Mouse (Mus musculus): ENCODE measurements around the gene Sdhc.

The Sdhc gene

DNA sequence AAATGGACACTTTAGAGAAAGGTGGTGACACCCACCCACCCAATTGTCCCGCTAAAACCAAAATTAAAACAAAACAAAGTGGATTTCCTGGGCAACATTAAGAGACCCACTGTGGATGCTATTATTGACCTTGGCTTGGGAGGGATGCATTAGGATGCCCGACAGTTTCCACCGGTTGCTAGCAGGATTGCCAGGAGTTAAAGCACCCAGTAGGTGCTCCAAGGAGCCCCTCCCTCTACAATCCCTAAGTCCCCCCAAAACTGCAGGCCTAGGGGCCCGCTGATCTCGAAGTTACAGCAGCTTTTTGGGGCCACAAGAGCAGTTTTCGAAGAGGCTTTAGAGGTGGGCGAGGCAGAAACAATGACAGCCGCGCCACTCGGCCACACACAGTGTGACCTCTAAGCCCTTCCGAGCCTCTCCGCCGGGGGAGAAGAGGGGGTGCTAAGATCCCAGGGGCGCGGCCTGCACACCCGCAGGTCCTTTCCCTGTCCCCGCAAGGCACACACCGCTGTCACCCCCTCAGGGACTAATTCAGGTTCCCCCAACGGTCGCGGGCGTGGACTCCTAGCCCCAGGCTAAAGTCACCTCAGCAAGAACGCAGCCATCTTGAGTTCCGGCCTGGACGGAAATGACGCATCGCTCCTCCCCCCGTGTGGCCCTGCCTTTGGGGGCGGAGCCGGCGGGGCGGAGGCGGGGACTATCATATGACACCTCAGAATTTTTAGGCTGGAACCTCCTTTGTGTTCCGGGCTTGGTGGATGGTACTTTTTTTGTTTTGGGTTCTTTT, at the start of gene Sdhc, which contains the start of gene Mpz:
TSS of gene Sdhc (minus strand) at position 630 of the 787 bp plus-strand sequence.
TSS of gene Mpz (plus strand) at position 738 of the 787 bp plus-strand sequence.
- peak; percentile 95 for DNase-seq (ENCODE audit: low read depth, low spot score)

DNA sequence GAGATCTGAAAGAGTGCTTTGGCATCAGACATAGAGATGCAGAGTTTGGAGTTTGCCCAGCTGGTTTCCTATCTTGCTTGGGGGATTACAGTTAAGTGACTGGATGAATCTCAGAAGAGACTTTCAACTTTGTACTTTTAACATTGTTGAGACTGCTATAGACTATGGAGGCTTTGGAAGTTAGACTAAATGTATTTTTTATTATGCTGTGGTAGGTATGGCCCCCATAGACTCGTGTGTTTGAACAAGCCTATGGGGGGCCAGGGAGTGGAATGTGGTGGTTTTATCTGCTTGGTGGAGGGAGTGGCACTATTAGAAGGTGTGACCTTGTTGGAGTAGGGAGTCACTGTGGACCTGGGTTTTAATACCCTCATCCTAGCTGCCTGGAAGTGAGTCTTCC, 49.1 kb upstream of the Sdhc start:
- DNase-seq (ENCODE audit: low read depth, low spot score): no peak

GRCm38 (mm10) chr1:171195887-171196397, 45.5 kb upstream of the Sdhc start, which contains the start of gene Pcp4l1:
Gene Pcp4l1, minus strand, starts transcription at chr1:171196268.
- DNase-seq (ENCODE audit: low read depth, low spot score): no peak

DNA sequence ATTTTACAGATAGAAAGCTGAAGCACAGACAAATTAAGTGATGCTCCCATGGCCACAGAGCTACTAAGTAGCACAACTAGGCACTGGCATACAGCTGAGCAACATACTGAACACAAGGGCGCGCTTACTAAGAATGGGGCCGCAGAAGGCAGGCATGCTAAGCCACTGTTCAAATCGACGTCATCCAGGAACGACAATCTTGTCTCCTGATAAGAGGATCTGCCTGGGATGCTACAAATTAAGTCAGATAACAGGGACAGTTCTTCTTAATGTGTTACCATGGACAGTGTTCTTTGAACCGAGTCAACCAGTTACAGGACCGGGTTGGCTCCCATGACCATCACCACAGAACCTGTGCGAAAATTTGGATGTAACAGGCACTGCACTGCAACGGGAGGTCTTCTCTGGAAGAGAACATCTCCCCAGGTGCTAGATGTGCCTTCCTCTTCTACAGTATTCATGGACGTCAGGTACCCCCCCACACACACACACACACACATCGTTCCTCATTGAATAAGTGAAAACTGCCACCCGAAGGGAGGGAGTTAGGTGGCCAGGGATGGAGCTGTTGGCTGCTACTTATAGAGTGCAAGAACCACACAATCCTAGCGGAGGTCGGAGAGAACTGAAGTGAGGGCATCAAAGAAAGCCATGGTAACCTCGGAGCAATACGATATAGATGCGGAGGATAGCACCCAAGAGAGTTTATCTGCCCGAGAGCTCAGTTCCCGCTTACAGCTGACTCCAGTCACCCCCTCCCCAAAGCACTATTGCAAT, 44.8 kb upstream of the Sdhc start:
- DNase-seq (ENCODE audit: low read depth, low spot score): no peak

DNA sequence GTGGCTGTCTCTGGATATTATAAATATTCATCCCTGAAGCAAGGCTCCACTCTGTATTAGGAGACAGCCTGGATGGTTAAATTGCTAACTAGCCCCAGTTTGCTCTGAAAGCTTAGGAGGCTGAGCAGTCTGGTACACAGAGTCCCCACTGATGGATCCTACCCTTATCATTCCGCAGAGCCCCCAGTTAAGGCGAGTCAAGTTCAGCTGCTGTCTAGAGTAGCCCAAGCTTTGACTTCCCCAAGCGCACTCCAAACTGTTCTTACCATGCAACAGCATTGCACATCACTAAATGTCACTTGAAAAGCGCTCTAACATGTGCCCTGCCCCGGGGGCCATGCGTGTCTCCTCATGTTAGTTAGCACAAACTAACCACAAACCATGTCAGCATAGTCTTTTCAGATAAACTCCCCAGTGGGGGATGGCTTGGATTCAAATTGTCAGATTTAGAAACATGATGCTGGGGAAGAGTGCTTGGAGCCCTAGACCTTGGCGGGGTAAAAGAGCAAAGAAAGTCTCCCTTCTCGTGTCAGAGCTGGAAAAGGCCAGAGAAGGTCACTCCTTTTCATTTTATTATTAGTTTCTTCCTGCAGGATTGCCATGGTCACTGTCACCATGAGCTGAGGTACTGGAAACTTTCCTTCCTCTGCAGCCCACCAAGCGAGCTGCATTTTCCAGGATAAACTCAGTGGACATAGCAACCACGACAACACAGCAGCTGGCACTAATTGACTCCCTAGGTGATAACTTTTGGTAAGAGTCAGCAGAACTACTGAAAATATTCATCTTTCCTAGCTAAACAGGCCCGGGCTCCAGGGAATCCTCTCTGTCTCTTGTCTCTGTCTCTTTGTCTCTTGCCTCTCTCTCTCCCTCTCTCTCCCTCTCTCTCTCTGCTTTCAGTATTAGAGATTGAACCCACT, 43.8 kb upstream of the Sdhc start:
- DNase-seq (ENCODE audit: low read depth, low spot score): no peak

GRCm38 (mm10) chr1:171193093-171193840, 42.9 kb upstream of the Sdhc start:
- DNase-seq (ENCODE audit: low read depth, low spot score): no peak

DNA sequence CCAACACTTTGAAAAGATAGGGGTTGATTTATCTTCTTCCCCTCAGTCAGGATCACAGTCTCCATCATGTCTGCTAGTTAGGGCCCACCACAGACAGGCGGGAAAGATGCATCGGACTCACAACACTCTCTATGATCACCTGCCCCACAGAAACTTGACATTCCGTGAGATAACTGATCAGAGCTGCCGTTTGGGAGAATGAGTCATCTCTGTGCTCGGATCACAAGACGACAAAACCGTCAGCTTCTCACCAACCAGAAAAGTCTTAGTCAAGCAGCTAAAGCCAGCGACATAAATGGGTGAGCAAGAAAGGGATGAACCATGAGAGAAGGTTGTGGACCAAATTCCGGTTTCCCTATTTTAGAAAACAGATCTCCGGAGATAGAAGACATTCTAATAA, 41.9 kb upstream of the Sdhc start:
- DNase-seq (ENCODE audit: low read depth, low spot score): no peak

DNA sequence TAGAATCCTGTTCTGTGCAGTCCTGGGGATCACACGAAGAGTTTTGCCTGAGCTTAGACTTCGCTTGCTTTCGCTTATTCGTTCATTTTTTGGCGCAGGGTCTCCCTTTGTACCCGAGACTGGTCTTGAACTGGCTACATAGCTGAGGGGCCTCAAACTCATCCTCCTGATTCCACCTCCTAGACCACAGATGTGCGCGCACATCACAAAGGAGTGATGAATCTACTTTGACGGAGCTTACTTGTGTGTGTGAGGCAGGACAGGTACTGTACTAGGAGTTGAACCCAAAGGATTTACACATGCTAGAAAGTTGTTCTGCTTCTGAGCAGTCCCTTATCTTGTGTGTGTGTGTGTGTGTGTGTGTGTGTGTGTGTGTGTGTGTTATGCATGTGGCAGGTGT, 40.4 kb upstream of the Sdhc start:
- DNase-seq (ENCODE audit: low read depth, low spot score): no peak

- DNase-seq (ENCODE audit: low read depth, low spot score): no peak
These were observed 39.2 kb upstream of the Sdhc start for GRCm38 (mm10) chr1:171189476-171190114.

GRCm38 (mm10) chr1:171189046-171189445, 38.6 kb upstream of the Sdhc start:
- no peak for DNase-seq (ENCODE audit: low read depth, low spot score)

DNA sequence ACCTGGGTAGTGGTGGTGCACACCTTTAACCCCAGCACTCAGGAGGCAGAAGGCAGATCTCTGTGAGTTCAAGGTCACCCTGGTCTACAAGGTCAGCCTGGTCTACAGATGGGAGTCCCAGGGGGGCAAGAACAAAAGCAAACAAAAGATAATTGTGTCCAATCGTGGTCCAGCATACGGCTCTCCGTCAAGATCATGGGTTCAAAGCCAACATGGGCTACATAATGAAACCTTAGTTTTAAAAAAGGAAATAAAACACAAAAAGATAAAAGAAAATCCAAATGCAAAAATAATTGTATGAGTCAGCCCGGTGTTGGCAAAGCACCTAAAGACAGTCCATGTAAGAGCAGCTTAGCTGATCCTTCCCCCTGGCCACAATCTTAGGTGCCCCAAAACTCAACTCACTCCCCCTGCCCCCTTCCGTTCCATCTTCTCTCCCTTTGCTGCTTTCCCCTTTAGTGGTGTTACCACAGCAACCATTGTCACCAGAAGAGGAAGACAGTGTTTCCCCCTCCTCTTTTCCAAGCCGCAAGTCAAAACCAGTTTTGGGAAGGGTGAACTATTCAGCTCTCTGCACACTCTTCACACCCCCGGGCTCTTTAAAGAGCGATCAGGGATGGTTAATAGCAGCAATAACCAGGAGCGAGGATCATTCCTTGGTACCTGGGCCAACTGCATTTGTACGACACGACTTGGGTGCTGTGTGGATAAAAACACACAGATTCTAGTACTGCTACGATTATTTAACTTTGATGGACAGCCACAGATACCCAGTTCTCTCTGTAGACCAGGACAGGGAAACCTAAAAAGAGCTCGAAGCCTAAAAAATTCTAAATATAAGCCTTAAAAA, 37.7 kb upstream of the Sdhc start:
- DNase-seq (ENCODE audit: low read depth, low spot score): no peak

DNA sequence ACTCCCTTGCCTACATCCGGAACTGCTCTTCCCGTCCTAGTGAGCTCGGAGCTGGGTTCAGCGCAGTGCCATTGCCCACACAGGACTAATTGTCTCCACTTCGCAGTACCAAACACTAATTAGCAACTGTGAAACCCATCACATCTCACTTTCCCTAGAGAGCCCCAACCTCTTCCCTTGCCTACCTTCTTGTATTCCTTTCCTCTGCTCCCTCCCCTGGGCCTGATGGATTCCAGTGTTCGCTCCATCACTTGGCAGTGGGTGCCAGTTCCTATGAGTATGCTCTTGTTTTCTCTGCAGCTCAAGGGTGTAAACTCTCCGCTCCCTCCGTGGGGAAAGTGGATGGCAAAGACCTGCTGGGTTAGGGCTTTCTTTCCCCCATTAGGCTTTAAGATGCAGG, 35.3 kb upstream of the Sdhc start:
- DNase-seq (ENCODE audit: low read depth, low spot score): no peak

GRCm38 (mm10) chr1:171184314-171184713, 33.9 kb upstream of the Sdhc start:
- no peak for DNase-seq (ENCODE audit: low read depth, low spot score)

DNA sequence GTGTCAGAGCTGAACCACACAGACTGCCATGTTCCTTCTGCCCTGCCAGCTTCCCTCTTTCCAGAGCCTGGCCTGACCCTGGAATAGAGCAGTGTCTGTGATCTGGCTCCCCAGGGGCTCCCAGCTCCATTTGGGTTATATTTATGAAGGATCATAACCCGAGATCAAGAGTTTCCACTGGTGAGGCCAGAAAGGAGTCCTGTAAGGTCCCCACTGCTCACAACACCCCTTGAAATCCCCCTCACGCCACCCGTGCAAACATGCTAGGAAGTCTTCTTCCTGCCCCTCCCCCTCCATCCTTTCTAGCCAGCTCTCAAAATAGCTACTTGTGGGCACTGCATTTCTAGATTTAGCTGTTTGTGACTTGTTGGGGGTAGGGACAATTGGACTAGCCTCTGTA, 33.2 kb upstream of the Sdhc start:
- no peak for DNase-seq (ENCODE audit: low read depth, low spot score)

GRCm38 (mm10) chr1:171183025-171183424, 32.6 kb upstream of the Sdhc start:
- no peak for DNase-seq (ENCODE audit: low read depth, low spot score)

- no peak for DNase-seq (ENCODE audit: low read depth, low spot score)
These were observed 29.2 kb upstream of the Sdhc start for GRCm38 (mm10) chr1:171179487-171180171.

DNA sequence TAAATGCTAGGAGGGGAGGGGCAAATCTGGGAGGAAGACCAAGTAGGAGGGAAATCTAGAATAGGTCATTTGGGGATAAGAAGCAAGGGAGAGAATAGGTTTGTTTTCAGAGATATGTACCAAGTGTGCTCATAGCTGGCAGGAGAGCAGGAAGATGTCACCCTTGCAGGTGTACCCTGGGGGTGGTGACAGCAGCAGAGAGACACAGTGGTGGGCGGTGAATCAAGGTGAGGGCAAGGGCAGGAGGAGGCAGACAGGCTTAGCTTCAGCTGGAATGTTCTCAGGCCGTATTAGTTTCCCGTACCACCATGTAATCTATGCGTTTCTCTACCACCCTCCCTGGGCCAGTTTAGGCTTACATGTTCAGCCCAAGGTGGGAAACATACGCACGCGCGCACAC, 22.4 kb upstream of the Sdhc start:
- DNase-seq (ENCODE audit: low read depth, low spot score): no peak

DNA sequence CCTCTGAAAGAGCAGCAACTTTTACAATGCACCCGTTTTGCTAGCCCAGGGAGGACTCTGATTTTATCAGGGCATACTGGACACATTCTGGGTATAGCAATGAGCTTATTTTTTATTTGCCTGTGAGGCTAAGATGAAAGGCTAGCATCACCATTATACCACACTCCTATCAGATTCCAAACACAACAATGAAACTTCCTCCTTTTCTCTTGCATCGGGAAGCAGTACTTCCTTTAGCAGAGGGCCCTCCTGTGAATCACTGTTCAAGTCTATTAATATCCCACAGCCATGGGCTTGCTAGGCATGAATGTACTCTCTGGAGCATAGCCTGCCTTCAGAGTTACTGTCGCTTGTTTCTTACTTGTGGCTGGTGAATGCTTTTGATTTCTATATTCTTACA, 20.7 kb upstream of the Sdhc start:
- DNase-seq (ENCODE audit: low read depth, low spot score): no peak

- no peak for DNase-seq (ENCODE audit: low read depth, low spot score)
These were observed 19.5 kb upstream of the Sdhc start for GRCm38 (mm10) chr1:171169913-171170312.

All from c-Kit-negative CD71-positive TER-119-positive erythroid progenitor cells, embryonic 14.5 days (primary cell).